Mouse (Mus musculus): ENCODE data around the gene Gpr101. TPM values are rescaled to one million over a fixed set of nuclear protein-coding genes. Genes with fewer than 3 reads are reported as not detected.

The Gpr101 gene
- total RNA-seq (2023), result not detected

DNA sequence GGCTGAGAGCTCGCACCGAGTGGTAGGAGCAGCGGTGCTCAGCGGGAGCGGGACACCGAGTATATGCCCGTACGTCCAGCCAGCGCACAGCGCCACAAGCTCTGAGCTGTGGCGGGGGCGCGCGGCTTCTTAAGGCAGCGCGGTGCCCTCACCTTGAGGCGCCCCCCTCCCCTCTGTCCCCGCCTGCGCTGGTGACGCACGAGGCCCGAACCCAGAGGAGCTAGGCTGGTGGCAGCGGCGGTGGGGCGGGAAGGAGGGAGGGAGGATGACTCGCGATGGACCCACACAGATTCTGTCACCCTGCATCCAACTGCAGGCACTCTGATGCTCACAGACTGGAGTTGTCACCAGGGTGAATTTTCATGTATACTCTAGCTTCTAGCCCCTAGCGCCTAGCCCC lies at the start of gene Gpr101:
Gene Gpr101 (minus strand): TSS at position 124 of the 400 bp plus-strand sequence.

Other genes with a start within 250 kb of the Gpr101 start
- gene Arhgef6, start 165.0 kb downstream of the Gpr101 start, total RNA-seq (2023), result 10 to 100 TPM; 89.9 to 90.1 TPM
- 10 to 100 TPM; 72.2 to 74.4 TPM for gene Rbmx, start 110.7 kb downstream of the Gpr101 start, total RNA-seq (2023)
- not detected for gene Gm364, start 94.6 kb downstream of the Gpr101 start, total RNA-seq (2023)

Data from T-cell, adult 66 days (primary cell).